In the genomic region with DNA sequence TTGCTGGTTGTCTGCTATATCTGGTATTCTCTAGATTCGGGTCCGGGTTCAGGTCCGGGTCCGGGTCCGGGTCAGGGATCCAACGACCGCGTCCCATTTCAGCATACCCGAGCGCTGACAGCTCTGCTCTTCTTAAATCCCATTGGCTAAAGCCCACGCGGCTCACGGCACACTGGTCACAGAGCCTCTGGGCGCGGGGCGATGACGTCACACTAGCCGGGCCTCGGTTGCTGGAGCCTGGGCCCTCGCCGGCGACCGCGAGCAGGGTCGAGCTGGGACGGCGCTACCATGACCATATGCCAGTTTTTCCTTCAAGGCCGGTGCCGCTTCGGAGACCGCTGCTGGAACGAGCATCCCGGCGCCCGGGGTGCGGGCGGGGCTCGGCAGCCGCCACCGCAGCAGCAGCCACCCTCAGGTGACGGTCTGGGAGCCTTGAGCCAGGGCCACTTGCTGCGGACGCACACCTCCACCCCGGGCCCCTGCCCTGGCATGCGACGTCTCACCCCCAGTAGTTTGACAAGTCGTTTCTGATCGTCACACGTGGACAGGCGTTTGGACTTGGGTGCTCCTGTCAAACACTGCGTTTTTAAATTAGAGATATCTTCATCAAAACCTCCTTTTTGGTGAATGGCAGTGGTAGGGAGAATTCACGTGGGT, we compare ENCODE assay signal across 8 mouse cellular contexts. TPM values are rescaled to one million over a fixed set of nuclear protein-coding genes. Genes with fewer than 3 reads are reported as not detected.
DNase-seq lines count a peak whose midpoint lies in the region; ATAC-seq and TF ChIP-seq lines count a peak whose summit lies in the region.

A gene (plus strand): TSS at position 175 of the 657 bp plus-strand sequence.

- intact Hi-C loops in gastrocnemius, adult 2 months (cut with DNase I): loop anchor here (2.0 kb wide), 1 partner anchor 38 kb away; no protein-coding TSS in a partner anchor
- intact Hi-C loops in left cerebral cortex, adult 2 months (cut with DNase I): loop anchor here (1.0 to 5.0 kb wide), 3 partner anchors 65 to 222 kb away; a partner anchor contains a TSS

- peak within 1 kb of the TSS; percentile 81 for H3K4me2 ChIP-seq in hindbrain, postnatal 0 days (ENCODE audit: low read depth, low read length)

- no peaks in the 10 kb centered on the region for H3K9me3 ChIP-seq in hindbrain, postnatal 0 days (ENCODE audit: low read length)

- H3K27ac ChIP-seq in gastrocnemius, adult 2 months: peak within 1 kb of the TSS; percentile 97
- peak within 1 kb of the TSS; percentile 84 for H3K27ac ChIP-seq in hindbrain, postnatal 0 days
- peak within 1 kb of the TSS; percentile 96 for H3K27ac ChIP-seq in left cerebral cortex, adult 2 months

- ATAC-seq in common myeloid progenitor, adult 5-6 weeks (replicated peaks; ENCODE audit: low read depth, poor library complexity, severe bottlenecking): peak; percentile 100
- peak; percentile 98 for ATAC-seq in hindbrain, postnatal 0 days
- ATAC-seq in megakaryocyte, adult 5-6 weeks (ENCODE audit: poor library complexity, severe bottlenecking): peak; percentile 100

- under 1% methylated on average over 51 of the region's 52 CpGs for WGBS in hindbrain, postnatal 0 days

- peak within 1 kb of the TSS; percentile 96 for H3K4me3 ChIP-seq in gastrocnemius, adult 2 months
- peak within 1 kb of the TSS; percentile 76 for H3K4me3 ChIP-seq in hindbrain, postnatal 0 days (ENCODE audit: low read length)
- H3K4me3 ChIP-seq in left cerebral cortex, adult 2 months: peak within 1 kb of the TSS; percentile 92

- no peaks in the 10 kb centered on the region for H3K27me3 ChIP-seq in hindbrain, postnatal 0 days (ENCODE audit: insufficient read depth, low read length)

- H3K4me1 ChIP-seq in hindbrain, postnatal 0 days (ENCODE audit: insufficient read depth, low read length): peaks cover 7% of the 10 kb centered on the region; the same call in 1 of the 2 replicates

- no peak for TF ChIP-seq CTCF in gastrocnemius, adult 2 months (IDR thresholded peaks at IDR 0.05)
- TF ChIP-seq CTCF in hindbrain, postnatal 0 days (IDR thresholded peaks at IDR 0.05; ENCODE audit: low read depth): no peak
- TF ChIP-seq CTCF in left cerebral cortex, adult 2 months (IDR thresholded peaks at IDR 0.05): no peak

- H3K36me3 ChIP-seq in hindbrain, postnatal 0 days (ENCODE audit: insufficient read depth, low read length): peaks cover 4% of the 10 kb centered on the region; the same call in 1 of the 2 replicates

- peak within 1 kb of the TSS; percentile 90 for H3K9ac ChIP-seq in hindbrain, postnatal 0 days (replicated peaks; ENCODE audit: low read length)

- DNase-seq in ZHBTc4 (ENCODE audit: low read depth, low spot score): peak; percentile 96
- peak; percentile 97 for DNase-seq in gastrocnemius, adult 2 months
- DNase-seq in hindbrain, postnatal 0 days (ENCODE audit: low spot score): peak; percentile 98
- peak; percentile 94 to 97 for DNase-seq in left cerebral cortex, adult 2 months (ENCODE audit: extremely low spot score in 1 of 2, low spot score in 2 of 2)
- peak; percentile 97 for DNase-seq in right cerebral cortex, adult 2 months (ENCODE audit: low spot score in 2 of 2)
- peak; percentile 94 for DNase-seq in urinary bladder, postnatal 14 days (ENCODE audit: low spot score)

RNA-seq across cellular contexts. Expression of the gene that starts here (rescaled TPM):
- 7.1 and 8.2 TPM in 2 replicates for total RNA-seq in common myeloid progenitor, adult 5-6 weeks (2017)
- total RNA-seq in gastrocnemius, adult 2 months (2021): 1 to 10 TPM; 6.4 to 6.7 TPM
- 11.8 and 12.9 TPM in 2 replicates for total RNA-seq in hindbrain, postnatal 0 days (2014; rRNA removed)
- 8.0 and 11.2 TPM in 2 replicates for polyA plus RNA-seq in hindbrain, postnatal 0 days (2015; fragmentation: Nextera tagmentation; extraction: Ambion mirVana)
- 10 to 100 TPM; 10.6 to 12.6 TPM for total RNA-seq in left cerebral cortex, adult 2 months (2021)
- 3.9 and 7.7 TPM in 2 replicates for total RNA-seq in megakaryocyte, adult 5-6 weeks (2015)
- 4.4 and 4.5 TPM in 2 replicates for total RNA-seq in megakaryocyte, adult 5-6 weeks (2017)

Comparison
In these comparisons a context has a peak if more than half of its experiments do, and no peak if none do; other contexts are left out.
1. Peak in every context shown above with its lines: DNase-seq, ATAC-seq, H3K4me3 ChIP-seq and H3K27ac ChIP-seq.